Mouse (Mus musculus) G1E (cell line): ENCODE results near the gene Tmem108. TPM values are rescaled to one million over a fixed set of nuclear protein-coding genes. Genes with fewer than 3 reads are reported as not detected.

ENCODE experiments used
- ATAC-seq: 2 replicates; pipeline ENCODE4 v1.8.0; 2016; ENCODE audit warnings: mild to moderate bottlenecking; ENCODE audit not compliant: insufficient number of reproducible peaks, poor library complexity, low FRiP score, severe bottlenecking; ENCODE audit errors: extremely low read depth
- DNase-seq: peaks from one replicate; pipeline ENCODE4 v3.0.0; 2012; ENCODE audit warnings: low spot score
- H3K27me3 ChIP-seq: 2 replicates; pipeline ENCODE4 v1.6.1; 2012; ENCODE audit warnings: mild to moderate bottlenecking, low read length, inconsistent platforms; ENCODE audit not compliant: insufficient read depth
- H3K36me3 ChIP-seq: replicated peaks from 2 replicates; pipeline ENCODE3; 2012; ENCODE audit warnings: mild to moderate bottlenecking, inconsistent platforms
- H3K4me1 ChIP-seq: 2 replicates; pipeline ENCODE4 v1.6.1; 2012; ENCODE audit warnings: low read depth, low read length, inconsistent platforms, mixed read lengths; ENCODE audit not compliant: insufficient read depth
- H3K4me3 ChIP-seq: 2 replicates; pipeline ENCODE4 v1.5.1; 2012; ENCODE audit warnings: low read depth, mild to moderate bottlenecking, inconsistent platforms, low read length, moderate library complexity, mixed read lengths
- H3K9me3 ChIP-seq: replicated peaks from 2 replicates; pipeline ENCODE4 v1.6.1; 2012; ENCODE audit warnings: inconsistent platforms
- CTCF ChIP-seq: IDR thresholded peaks from 2 replicates; pipeline ENCODE4 v1.5.1; 2012; ENCODE audit warnings: low read depth, low read length, inconsistent platforms, mixed read lengths
- GATA1 ChIP-seq: IDR thresholded peaks from 2 replicates; pipeline ENCODE4 v1.6.1; 2012; ENCODE audit warnings: borderline replicate concordance, low read length, inconsistent platforms, mixed read lengths
- GATA2 ChIP-seq: IDR thresholded peaks from 2 replicates; pipeline ENCODE4 v1.6.1; 2012; ENCODE audit warnings: low read depth, low read length, inconsistent platforms, borderline replicate concordance
- POLR2AphosphoS5 ChIP-seq: IDR thresholded peaks from 2 replicates; pipeline ENCODE4 v1.6.1; 2012; ENCODE audit warnings: low read depth, low read length, inconsistent platforms; ENCODE audit not compliant: insufficient replicate concordance
- TAL1 ChIP-seq: conservative IDR thresholded peaks from 2 replicates; pipeline ENCODE4 v1.6.1; 2012; ENCODE audit warnings: low read depth, low read length, inconsistent platforms, mixed read lengths
- polyA plus RNA-seq: library from polyadenylated mRNA; stranded (reverse); fragments of >175 nt; gene quantifications from 2 replicates; pipeline ENCODE4 v1.2.3, GENCODE M21; 2012
- total RNA-seq, 2 experiments: library from RNA; stranded (forward) in 1 of 2; stranded (reverse) in 1 of 2; fragments of 200-1000 nt in 1 of 2; fragments of >200 nt in 1 of 2; fragmentation: Nextera tagmentation in 1 of 2; gene quantifications; 2 replicates each; pipeline ENCODE4 v1.2.3; 2014 to 2017

Gene Tmem108
- total and polyA plus RNA-seq, 3 experiments: 0.27 TPM; not detected in 2

DNA sequence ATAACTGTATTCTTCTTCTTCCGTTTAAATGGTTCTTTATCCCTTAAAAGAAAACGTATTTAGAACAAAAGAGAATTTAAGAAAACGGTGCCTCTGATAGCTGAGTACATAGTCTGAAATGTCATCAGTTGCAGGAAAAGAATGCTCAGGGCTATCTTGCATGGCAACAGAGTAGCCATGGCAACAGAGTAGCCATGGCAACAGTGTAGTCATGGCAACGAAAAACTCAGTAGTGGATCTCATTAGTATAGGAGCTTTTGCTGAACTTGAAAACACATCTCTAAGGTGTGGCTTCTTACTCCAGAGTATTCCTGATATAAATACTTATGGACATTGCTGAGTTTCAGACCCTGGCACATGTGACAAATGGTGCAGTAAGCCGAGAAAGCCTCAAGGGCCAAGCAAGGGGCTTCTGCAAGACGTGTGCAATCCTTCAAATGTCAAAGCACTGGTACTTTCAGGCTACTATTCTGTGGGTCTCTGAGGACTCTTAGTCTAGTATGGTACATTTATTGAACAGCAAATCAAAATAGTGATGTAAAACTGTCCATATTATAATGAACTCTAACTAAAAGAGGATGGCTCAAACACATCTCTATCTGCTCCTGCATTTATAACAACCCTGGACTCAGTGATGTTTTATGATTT is 166.3 kb downstream of the Tmem108 start:
- DNase-seq (no peak), ATAC-seq (no peak)
- TF ChIP-seq POLR2AphosphoS5 (no peak), TAL1 (no peak)
- no peaks in the 10 kb centered on the region for H3K27me3 ChIP-seq
- no peaks in the 10 kb centered on the region for H3K36me3 ChIP-seq
- no peak overlapping the region for H3K4me3 ChIP-seq
- H3K4me1 ChIP-seq: no peaks in the 10 kb centered on the region
- H3K9me3 ChIP-seq: peaks cover 44% of the 10 kb centered on the region

DNA sequence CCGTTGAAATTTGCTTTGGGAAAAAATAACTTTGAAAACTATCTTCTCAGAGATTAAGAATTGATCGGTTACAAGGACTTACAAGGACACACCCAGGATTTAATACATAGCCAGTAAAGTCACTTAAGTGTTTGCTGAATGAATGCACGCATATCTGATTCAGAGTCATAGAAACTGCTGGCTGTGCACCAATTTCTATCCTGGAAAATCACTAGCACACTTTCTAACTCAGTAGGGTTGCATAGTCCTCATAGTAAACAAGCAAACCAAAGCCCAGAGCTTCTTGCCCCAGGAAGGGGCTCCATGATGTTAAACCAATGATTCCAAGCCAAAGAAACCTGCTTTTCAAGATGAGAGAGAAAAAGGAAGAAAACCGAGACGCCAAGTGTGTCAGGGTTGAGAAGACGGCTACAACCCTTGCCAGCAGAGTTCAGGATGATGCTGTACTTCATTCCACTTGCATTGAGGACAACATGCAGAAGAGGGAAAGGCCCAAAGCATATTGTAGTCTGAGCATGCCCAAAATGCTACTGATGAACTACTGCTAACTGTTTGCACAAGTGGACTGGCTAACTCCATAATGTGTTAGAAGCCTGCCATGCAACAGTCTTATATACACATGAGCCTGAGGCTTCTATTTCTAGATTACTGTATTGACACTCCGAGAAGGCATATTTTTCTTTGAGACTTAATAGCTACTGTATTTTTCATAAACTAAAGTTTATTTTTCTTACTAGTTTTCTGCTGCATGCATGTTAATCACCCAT is 167.0 kb downstream of the Tmem108 start:
- H3K9me3 ChIP-seq: peaks cover 46% of the 10 kb centered on the region
- ATAC-seq (no peak), DNase-seq (no peak)
- H3K27me3 ChIP-seq: no peaks in the 10 kb centered on the region
- H3K4me3 ChIP-seq: no peak overlapping the region
- no peaks in the 10 kb centered on the region for H3K4me1 ChIP-seq
- no peak for TF ChIP-seq GATA1
- TF ChIP-seq GATA2: no peak
- TF ChIP-seq CTCF: no peak
- TF ChIP-seq TAL1: no peak
- no peak for TF ChIP-seq POLR2AphosphoS5
- H3K36me3 ChIP-seq: no peaks in the 10 kb centered on the region

DNA sequence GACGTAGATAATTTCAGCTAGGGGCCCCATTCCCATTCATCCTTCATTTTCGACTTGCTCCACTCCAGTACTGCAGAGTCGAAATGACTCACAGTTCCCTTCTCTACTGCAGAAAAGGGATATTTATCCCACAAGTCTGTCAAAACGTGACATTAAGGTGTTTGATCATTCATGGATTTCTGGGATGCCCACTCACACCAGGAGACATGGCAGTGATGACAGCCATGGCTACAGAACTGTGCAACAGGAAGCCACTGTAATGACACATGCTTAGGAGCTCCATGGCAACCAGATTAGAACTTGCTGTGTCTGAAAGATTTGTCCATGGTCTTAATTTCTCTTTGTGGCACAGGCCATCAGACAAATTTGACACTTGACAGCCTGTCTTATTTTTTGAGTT is 168.6 kb downstream of the Tmem108 start:
- TF ChIP-seq POLR2AphosphoS5: no peak
- no peak for TF ChIP-seq TAL1
- no peak for TF ChIP-seq GATA1
- no peak for TF ChIP-seq CTCF
- TF ChIP-seq GATA2: no peak
- no peak overlapping the region for H3K4me3 ChIP-seq
- ATAC-seq: no peak
- no peaks in the 10 kb centered on the region for H3K4me1 ChIP-seq
- H3K27me3 ChIP-seq: no peaks in the 10 kb centered on the region
- no peak for DNase-seq
- no peaks in the 10 kb centered on the region for H3K36me3 ChIP-seq
- peaks cover 48% of the 10 kb centered on the region for H3K9me3 ChIP-seq

DNA sequence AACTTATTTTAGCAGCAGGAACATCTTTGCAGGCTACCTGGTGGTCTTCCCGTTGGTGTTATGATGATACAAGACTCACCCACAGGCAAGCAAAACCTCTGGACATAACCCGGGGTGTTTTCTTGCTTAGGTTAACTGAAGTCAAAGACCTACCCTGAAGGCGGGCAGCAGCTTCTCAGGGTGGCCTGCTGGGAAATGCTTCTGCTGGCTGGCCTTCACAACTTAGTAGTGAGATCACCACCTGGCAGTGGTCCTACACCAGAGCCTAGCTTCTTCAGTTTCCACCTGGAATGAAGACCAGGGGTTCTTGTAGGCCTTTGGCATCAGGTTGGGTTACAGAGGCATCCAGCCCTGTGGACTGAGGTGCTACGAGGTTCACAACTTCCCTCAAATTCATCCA is 169.7 kb downstream of the Tmem108 start:
- no peaks in the 10 kb centered on the region for H3K27me3 ChIP-seq
- DNase-seq: no peak
- H3K4me3 ChIP-seq: no peak overlapping the region
- TF ChIP-seq TAL1: no peak
- no peak for TF ChIP-seq CTCF
- TF ChIP-seq GATA2: no peak
- no peak for TF ChIP-seq POLR2AphosphoS5
- no peak for TF ChIP-seq GATA1
- peaks cover 45% of the 10 kb centered on the region for H3K9me3 ChIP-seq
- no peak for ATAC-seq
- no peaks in the 10 kb centered on the region for H3K4me1 ChIP-seq
- no peaks in the 10 kb centered on the region for H3K36me3 ChIP-seq

DNA sequence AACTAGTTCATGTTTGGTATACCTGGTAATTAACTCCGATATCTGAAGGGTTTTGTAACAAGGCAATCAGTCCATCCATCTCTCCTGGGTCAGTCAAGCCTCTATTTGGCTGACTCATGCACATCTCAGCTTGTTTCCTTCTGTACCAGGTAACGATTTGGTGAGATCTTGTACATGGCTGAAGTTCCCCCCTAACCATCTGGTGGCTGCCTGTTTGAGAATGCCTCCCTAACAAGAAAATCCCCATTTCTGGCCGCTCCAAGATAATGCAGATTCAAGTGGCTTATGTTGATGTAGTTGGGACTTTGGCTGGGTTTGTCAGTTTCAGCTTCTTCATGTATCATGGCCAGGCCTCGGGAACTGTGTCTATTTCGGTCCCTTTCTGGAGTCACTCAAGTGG is 170.8 kb downstream of the Tmem108 start:
- no peaks in the 10 kb centered on the region for H3K4me1 ChIP-seq
- H3K27me3 ChIP-seq: no peaks in the 10 kb centered on the region
- ATAC-seq (no peak), DNase-seq (no peak)
- no peak overlapping the region for H3K4me3 ChIP-seq
- TF ChIP-seq POLR2AphosphoS5 (no peak), GATA1 (no peak), TAL1 (no peak), GATA2 (no peak), CTCF (no peak)
- no peaks in the 10 kb centered on the region for H3K36me3 ChIP-seq
- peaks cover 39% of the 10 kb centered on the region for H3K9me3 ChIP-seq

DNA sequence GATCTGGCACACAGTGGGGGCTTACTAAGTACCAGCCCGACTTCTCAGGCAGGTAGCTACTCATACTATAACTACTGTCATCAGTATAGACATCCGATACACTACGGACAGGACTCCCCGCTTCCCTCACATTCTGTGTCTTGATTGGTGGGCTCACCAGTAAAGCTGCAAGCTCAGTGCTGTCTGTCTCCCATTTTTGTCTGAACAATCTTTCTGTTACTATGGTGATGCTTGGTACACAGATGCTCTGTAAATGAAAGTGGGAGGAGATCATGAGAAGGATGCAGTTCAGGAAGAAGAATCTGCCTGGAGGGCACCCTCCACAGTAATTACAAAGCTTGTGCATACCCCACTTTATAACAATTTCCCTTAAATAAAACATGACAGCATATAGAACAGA is 176.8 kb downstream of the Tmem108 start:
- DNase-seq: no peak
- no peak for ATAC-seq

More for the DNA sequence above, 176.8 kb downstream of the Tmem108 start:
- no peaks in the 10 kb centered on the region for H3K36me3 ChIP-seq
- TF ChIP-seq POLR2AphosphoS5 (no peak), GATA2 (no peak), TAL1 (no peak), GATA1 (no peak), CTCF (no peak)
- H3K4me1 ChIP-seq: no peaks in the 10 kb centered on the region
- H3K4me3 ChIP-seq: no peak overlapping the region
- no peaks in the 10 kb centered on the region for H3K27me3 ChIP-seq
- H3K9me3 ChIP-seq: peaks cover 37% of the 10 kb centered on the region
